Mouse (Mus musculus) adrenal gland, adult (tissue): ENCODE data around the gene Nploc4.

Experiments
- DNase-seq, 2 experiments: peaks; one replicate each; pipeline ENCODE4 v3.0.0; 2022 to 2023; ENCODE audit warnings: low spot score in 1 of 2; ENCODE audit not compliant: inconsistent age in 2 of 2

Nploc4 gene

DNA sequence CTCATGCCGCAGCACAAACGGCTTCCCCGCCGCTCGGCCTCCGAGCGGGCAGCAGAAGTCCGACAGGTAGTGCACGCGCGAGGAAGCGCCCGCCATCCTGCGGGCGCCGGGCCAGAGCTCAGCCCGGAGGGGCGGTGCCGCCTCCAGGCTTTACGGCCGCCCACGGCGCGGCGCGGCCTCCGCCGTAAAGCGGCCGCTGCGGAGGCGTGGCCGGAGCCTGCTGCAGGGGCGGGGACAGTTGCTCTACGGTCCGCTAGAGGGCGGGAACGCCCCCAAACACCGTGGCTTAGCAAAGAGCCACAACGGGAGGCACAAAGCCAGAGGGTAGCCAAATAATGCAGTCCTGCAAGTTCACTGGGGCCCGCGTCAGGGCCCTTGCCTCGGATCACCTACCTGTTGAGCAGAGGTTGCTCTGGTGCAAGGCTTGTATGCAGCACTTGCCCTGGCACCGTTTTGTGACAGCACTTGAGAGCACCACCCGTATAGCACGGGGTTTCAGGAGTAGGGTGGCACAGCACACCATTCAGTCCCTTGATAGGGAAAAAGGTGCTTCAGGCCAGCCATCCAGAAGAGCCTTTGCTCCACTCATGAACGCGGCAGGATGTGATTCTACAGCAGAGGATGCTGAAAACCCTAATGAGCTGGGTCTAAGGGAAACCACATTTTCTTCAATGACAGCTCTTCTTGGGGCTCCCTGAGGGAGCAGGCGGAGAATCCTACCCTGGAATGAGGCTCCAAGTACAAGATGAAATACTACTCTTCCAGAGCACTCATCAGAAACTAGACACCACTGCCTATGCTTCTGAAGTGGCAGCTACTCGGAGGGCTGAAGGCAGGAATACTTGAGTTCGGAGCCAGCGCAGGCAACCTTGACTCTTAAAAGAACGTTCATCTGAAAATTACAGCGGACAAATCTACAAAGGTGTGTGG, 58.6 kb downstream of the Nploc4 start, which contains the start of gene Faap100:
TSS of gene Faap100 (minus strand) at position 154 of the 930 bp plus-strand sequence.
- peak; percentile 95 to 97 for DNase-seq

GRCm38 (mm10) chr11:120378031-120378610, 59.4 kb downstream of the Nploc4 start:
- DNase-seq = peak; percentile 65 to 79

GRCm38 (mm10) chr11:120377337-120377736, 60.2 kb downstream of the Nploc4 start:
- peak; percentile 59 to 68 for DNase-seq

DNA sequence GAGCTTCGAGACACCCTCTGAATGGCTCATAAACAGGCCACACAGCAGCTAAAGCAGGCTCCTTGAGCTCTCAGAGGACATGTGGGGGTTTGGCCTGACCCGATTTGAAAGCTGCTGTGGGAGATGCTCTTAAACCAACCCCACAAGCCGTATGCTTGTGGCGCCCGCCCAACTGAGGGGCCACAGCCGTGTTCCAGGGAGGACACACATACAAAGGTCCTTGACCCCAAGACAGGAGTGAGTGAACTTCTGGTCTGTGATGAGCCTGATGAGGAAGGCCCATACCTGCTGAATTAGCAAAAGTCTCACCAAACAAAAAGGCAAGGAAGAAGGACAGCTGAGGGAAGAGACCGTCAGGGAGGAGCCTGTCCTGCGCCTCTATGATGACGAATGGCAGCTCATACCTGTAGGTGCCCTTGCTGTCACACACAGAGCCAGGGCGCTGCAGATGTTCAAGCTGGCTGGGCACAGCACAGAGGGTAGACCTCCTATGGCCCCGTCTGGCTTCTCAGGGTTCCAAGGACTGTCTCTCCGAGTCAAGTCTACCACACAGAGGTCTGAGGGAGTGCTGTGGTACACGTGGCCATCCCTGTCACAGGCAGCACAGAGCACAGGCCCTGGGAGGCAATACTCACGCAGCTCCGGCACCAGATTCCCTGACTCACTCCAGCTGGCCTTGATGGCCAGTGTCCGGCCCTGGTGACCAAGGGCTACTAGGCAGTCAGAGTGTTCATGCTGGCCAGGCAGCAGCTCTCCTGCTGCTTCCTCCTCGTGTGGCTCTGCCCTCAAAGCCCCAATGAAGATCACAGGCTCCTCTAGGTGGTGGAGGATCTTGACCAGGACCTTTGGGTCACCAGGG, 61.0 kb downstream of the Nploc4 start:
- peak; percentile 83 to 92 for DNase-seq

DNA sequence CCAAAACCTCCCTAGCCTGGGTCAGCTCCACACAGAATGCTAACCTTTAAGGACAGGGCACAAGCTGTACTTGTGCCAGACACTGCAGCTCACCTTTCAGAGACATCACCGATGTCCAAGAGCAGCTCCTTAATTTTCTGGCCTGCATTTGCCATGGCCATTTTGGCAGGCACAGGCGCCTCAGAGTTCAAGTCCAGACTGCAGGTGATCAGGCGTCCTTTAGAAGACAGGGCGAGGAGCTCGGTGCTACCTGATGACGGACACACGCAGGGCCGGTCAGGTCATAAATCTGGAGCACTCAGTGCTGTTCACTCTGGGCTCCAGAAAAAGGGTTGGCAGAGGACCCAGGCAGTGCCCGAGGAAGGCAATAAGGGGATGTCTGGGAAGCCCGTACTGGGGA, 62.2 kb downstream of the Nploc4 start:
- DNase-seq = peak in 1 of 2 experiments; percentile 33

DNA sequence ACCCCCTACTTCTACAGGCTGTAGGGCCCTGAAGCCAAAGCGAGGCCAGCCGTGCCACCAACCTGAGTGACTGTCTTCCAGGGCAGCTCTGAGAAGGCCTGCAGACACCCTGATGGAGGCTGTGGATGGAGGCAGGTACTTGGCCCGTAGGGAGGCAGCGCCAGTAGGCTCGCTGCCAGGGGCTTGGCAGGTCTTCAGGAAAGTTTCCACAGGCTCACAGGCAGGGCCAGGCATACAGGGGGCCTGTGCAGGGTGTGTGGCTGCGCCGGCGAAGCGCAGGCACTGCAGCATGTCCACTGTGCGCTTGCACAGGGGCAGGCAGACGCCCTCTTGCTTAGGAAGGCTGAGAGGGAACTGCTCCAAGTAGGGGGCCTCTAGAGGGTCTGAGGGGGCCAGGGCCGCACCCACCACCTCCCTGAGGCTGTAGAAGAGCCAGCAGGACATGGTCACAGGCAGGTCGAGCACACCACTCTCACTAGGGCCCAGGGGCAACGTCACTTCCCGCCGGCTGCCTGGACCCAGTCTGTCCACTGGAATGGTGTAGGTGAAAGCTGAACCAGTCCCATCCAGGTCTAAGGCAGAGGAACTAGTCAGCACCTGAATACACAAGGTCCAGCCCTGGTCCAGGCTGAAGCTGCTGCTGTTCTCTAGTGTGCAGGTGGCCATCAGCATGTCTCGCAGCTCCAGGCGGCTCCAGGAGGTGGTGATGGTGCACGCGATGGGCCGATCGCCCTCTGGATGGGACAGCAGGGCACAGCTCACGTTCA, 63.5 kb downstream of the Nploc4 start:
- peak; percentile 62 to 85 for DNase-seq

DNA sequence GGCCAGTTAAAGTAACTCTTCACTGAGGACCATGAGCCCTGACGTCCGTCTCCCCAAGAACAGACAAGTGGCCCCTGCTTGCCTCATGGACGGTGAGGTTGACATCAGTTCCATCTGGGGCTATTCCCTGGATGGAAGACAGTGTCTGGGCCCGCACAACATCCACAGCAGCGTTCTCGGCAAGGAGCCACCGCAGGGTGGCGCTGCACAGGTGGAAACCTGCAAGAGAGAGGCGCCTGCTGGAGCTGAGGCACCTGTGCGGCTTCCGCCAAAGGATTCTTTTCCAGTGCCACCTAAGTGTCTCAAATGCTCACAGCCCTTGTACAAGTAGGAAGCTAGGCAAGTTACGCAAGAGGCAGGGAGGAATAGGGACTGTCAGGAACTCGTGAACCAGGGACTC, 64.5 kb downstream of the Nploc4 start:
- peak in 1 of 2 experiments; percentile 32 for DNase-seq

- DNase-seq = peak; percentile 74 to 90
Observed at GRCm38 (mm10) chr11:120369656-120370055, 67.9 kb downstream of the Nploc4 start.

- no peak for DNase-seq
Observed at GRCm38 (mm10) chr11:120366443-120367027, 71.0 kb downstream of the Nploc4 start.

GRCm38 (mm10) chr11:120362891-120363290, 74.6 kb downstream of the Nploc4 start:
- DNase-seq = no peak

GRCm38 (mm10) chr11:120361295-120361694, 76.2 kb downstream of the Nploc4 start, which contains the start of gene Fscn2:
Gene Fscn2, plus strand, starts transcription at chr11:120361534.
- DNase-seq = peak in 1 of 2 experiments; percentile 47

- peak; percentile 62 to 78 for DNase-seq
Observed at GRCm38 (mm10) chr11:120360755-120361154, 76.8 kb downstream of the Nploc4 start.

- DNase-seq = peak; percentile 55 to 80
Observed at GRCm38 (mm10) chr11:120360062-120360461, 77.4 kb downstream of the Nploc4 start.

- DNase-seq = peak in 1 of 2 experiments; percentile 47
Observed at GRCm38 (mm10) chr11:120359391-120359790, 78.1 kb downstream of the Nploc4 start.

GRCm38 (mm10) chr11:120357791-120358401, 79.6 kb downstream of the Nploc4 start:
- DNase-seq = peak; percentile 62 to 88

DNA sequence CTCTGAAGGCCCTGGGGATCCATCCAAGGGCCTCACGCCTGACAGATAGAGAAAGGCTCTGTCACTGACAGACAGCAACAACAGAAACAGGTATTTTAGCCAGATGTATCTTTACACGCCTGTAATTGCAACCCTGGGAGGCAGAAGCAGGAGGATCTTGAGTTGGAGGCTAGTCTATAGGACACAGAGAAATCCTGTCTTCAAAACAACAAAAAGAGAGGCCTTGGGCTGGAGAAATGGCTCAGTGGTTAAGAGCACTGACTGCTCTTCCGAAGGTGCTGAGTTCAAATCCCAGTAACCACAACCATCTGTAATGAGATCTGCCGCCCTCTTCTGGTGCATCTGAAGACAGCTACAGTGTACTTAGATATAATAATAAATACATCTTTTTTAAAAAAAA, 80.6 kb downstream of the Nploc4 start:
- peak in 1 of 2 experiments; percentile 24 for DNase-seq

GRCm38 (mm10) chr11:120356319-120356840, 81.1 kb downstream of the Nploc4 start:
- peak in 1 of 2 experiments; percentile 7 for DNase-seq

DNA sequence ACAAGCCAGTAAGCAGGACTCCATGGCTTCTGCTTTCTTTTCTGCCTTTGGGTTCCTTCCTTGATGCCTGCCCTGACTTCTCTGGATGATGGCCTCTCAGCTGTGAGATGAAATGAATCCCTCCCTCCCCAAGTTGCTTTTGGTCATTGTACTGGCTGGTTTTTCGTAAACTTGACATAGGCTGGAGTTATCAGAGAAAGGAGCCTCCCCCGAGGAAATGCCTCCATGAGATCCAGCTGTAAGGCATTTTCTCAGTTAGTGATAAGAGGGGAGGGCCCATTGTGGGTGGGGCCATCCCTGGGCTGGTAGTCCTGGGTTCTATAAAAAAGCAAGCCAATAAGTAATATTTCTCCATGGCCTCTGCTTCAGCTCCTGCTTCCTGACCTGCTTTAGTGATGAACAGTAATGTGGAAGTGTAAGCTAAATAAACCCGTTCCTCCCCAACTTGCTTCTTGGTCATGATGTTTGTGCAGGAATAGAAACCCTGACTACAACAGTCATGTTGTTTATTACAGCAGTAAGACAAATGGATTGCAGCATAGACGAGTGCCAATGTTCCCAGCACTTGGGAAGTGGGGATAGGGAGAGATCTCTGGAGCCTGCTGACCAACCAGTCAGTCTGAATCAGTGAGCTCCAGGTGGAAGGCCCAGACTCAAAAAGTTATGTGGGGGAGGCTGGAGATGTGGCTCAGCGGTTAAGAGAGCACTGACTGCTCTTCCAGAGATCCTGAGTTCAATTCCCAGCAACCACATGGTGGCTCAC, 82.0 kb downstream of the Nploc4 start:
- DNase-seq = peak; percentile 10 to 39
